Mouse (Mus musculus): ENCODE results near the gene Fgfr3.

DNA sequence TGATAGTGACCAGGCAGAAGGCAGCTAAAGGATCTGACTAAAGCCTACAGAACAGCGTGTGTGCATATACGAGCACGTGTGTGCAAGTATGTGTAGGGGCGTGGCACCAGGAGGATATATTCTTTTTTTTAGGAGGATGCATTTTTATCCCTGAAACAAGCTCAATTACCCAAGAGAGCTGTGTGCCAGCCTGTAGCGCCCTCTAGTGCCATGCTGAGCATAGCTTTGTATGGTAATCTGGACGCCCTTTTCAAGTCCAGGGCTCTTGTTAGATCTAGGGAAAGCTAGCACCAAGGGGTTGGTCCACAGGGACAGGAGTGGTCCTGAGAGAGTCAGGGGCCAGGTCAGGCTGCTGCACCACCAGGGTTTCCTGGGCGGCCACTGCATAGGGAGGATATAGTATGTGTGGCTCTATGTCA, 16.4 kb downstream of the Fgfr3 start:
- TF ChIP-seq POLR2A (IDR thresholded peaks at IDR 0.05; ENCODE audit: borderline replicate concordance, extremely low read depth, insufficient read depth, insufficient read length, poor library complexity, severe bottlenecking) (no peak), CTCF (IDR thresholded peaks at IDR 0.05; ENCODE audit: borderline replicate concordance, extremely low read depth, insufficient read depth, insufficient read length) (peak; percentile 85; the same call in 1 of the 2 replicates)

Measured in brain, embryonic 14.5 days (tissue).